Mouse (Mus musculus) heart, adult 2 months (tissue): ENCODE results near the gene Msrb1.

Experiments
- CTCF ChIP-seq: fragments of 200-600 bp; IDR thresholded peaks from 2 replicates; pipeline ENCODE4 v1.8.1; 2022; ENCODE audit warnings: antibody characterized with exemption, mild to moderate bottlenecking, moderate library complexity
- EP300 ChIP-seq: fragments of 200-500 bp; IDR thresholded peaks from 2 replicates; pipeline ENCODE4 v1.6.1; 2011; ENCODE audit warnings: low read depth, low read length, control low read depth; ENCODE audit not compliant: insufficient read depth
- POLR2A ChIP-seq: fragments of 200-500 bp; IDR thresholded peaks from 2 replicates; pipeline ENCODE4 v1.6.1; 2011; ENCODE audit warnings: mild to moderate bottlenecking, low read depth, low read length, control low read depth; ENCODE audit not compliant: insufficient read depth

- TF ChIP-seq CTCF (peak; percentile 38), POLR2A (no peak), EP300 (no peak)
Observed at GRCm38 (mm10) chr17:24734513-24734912, 1.9 kb upstream of the Msrb1 start.
